Mouse (Mus musculus): ENCODE data around the gene Mtmr12.

- TF ChIP-seq CTCF (conservative IDR thresholded peaks at IDR 0.05; ENCODE audit: low read length): 0 out of 2 replicates have a peak, but pooled peaks have one; percentile 6
- TF ChIP-seq POU5F1 (IDR thresholded peaks at IDR 0.05; ENCODE audit: borderline replicate concordance, low read length): no peak
- no peak for TF ChIP-seq NANOG (IDR thresholded peaks at IDR 0.05; ENCODE audit: borderline replicate concordance, low read length)
Observed at GRCm38 (mm10) chr15:12274053-12274769, 69.4 kb downstream of the Mtmr12 start.

All from E14TG2a.4 (cell line).